In genomic region chr17:9905501-9906462, GRCm38 (mm10) we compare ENCODE assay signal across 7 mouse cellular contexts.
A peak's percentile ranks its signal among the peaks of the same experiment; 100 is the strongest.
DNase-seq lines count a peak whose midpoint lies in the region; ATAC-seq and TF ChIP-seq lines count a peak whose summit lies in the region.

No protein-coding gene starts in this region.

- no peaks in the 10 kb centered on the region for H3K27me3 ChIP-seq in E14TG2a.4 (ENCODE audit: insufficient read depth, low read length)
- no peaks in the 10 kb centered on the region for H3K27me3 ChIP-seq in forebrain, embryonic 14.5 days (replicated peaks; ENCODE audit: control insufficient read depth, insufficient read depth, low read length)
- no peaks in the 10 kb centered on the region for H3K27me3 ChIP-seq in intestine, embryonic 14.5 days (replicated peaks; ENCODE audit: control insufficient read depth, insufficient read depth, low read length)
- H3K27me3 ChIP-seq in limb, embryonic 11.5 days (ENCODE audit: control insufficient read depth, insufficient read depth, low read length), result no peaks in the 10 kb centered on the region

- under 1% methylated on average over 12 of the region's 12 CpGs for WGBS in forebrain, embryonic 14.5 days
- 10% methylated on average over 12 of the region's 12 CpGs for WGBS in intestine, embryonic 14.5 days
- 10% methylated on average over 12 of the region's 12 CpGs for WGBS in limb, embryonic 11.5 days

- H3K4me3 ChIP-seq in E14TG2a.4 (replicated peaks; ENCODE audit: low read length), result peak overlapping the region; percentile 45
- 0 out of 2 replicates have a peak overlapping the region, but pooled peaks have one; percentile 3 for H3K4me3 ChIP-seq in forebrain, embryonic 14.5 days (ENCODE audit: low read depth, low read length)
- peak overlapping the region; percentile 4; the same call in 1 of the 2 replicates for H3K4me3 ChIP-seq in intestine, embryonic 14.5 days (ENCODE audit: low read depth, low read length)
- peak overlapping the region; percentile 7; the same call in 1 of the 2 replicates for H3K4me3 ChIP-seq in limb, embryonic 11.5 days (ENCODE audit: low read depth, low read length)

- peak overlapping the region; percentile 33 for H3K4me2 ChIP-seq in forebrain, embryonic 14.5 days (ENCODE audit: low read length)
- H3K4me2 ChIP-seq in intestine, embryonic 14.5 days (ENCODE audit: low read length), result peak overlapping the region; percentile 48
- H3K4me2 ChIP-seq in limb, embryonic 11.5 days (ENCODE audit: low read depth, severe bottlenecking), result peak overlapping the region; percentile 49

- TF ChIP-seq CTCF in E14TG2a.4 (conservative IDR thresholded peaks at IDR 0.05; ENCODE audit: low read length), result no peak

- H3K27ac ChIP-seq in forebrain, embryonic 14.5 days (ENCODE audit: low read depth, low read length), result peak overlapping the region; percentile 76
- H3K27ac ChIP-seq in intestine, embryonic 14.5 days (ENCODE audit: low read depth), result no peak overlapping the region
- H3K27ac ChIP-seq in limb, embryonic 11.5 days (replicated peaks; ENCODE audit: low read depth, low read length), result no peak overlapping the region

- peak; percentile 83 for DNase-seq in ZHBTc4 (ENCODE audit: low read depth, low spot score)
- peak; percentile 95 for DNase-seq in forebrain, embryonic 14.5 days (ENCODE audit: low spot score)
- peak; percentile 70 for DNase-seq in intestine, embryonic 14.5 days (ENCODE audit: low spot score)
- DNase-seq in limb, embryonic 11.5 days (ENCODE audit: low spot score), result peak; percentile 74
- peak; percentile 88 for DNase-seq in retina, postnatal 1 day

- peak; percentile 89 for ATAC-seq in forebrain, embryonic 14.5 days
- ATAC-seq in intestine, embryonic 14.5 days (replicated peaks; ENCODE audit: low FRiP score, low TSS enrichment, low read depth), result peak; percentile 66; the same call in 1 of the 2 replicates
- peak; percentile 65; the same call in 1 of the 2 replicates for ATAC-seq in limb, embryonic 11.5 days (ENCODE audit: insufficient number of reproducible peaks, low FRiP score, low TSS enrichment, low read depth)
- no peak for ATAC-seq in CD4-positive, CD25-positive, alpha-beta regulatory T cell, adult 4 months

- H3K9me3 ChIP-seq in E14TG2a.4 (ENCODE audit: low read length), result no peaks in the 10 kb centered on the region
- H3K9me3 ChIP-seq in forebrain, embryonic 14.5 days (replicated peaks; ENCODE audit: control insufficient read depth, low read length), result no peaks in the 10 kb centered on the region
- H3K9me3 ChIP-seq in intestine, embryonic 14.5 days (ENCODE audit: control insufficient read depth, low read length), result no peaks in the 10 kb centered on the region
- no peaks in the 10 kb centered on the region for H3K9me3 ChIP-seq in limb, embryonic 11.5 days (ENCODE audit: control insufficient read depth, low read length)

- no peaks in the 10 kb centered on the region for H3K36me3 ChIP-seq in E14TG2a.4 (ENCODE audit: insufficient read depth, low read length)
- H3K36me3 ChIP-seq in forebrain, embryonic 14.5 days (ENCODE audit: control insufficient read depth, insufficient read depth, low read length), result no peaks in the 10 kb centered on the region
- H3K36me3 ChIP-seq in intestine, embryonic 14.5 days (ENCODE audit: control insufficient read depth, insufficient read depth, low read length), result no peaks in the 10 kb centered on the region
- no peaks in the 10 kb centered on the region for H3K36me3 ChIP-seq in limb, embryonic 11.5 days (ENCODE audit: control insufficient read depth, insufficient read depth, low read length)

- peaks cover 46% of the 10 kb centered on the region for H3K4me1 ChIP-seq in E14TG2a.4 (replicated peaks; ENCODE audit: low read depth, low read length)
- peaks cover 37% of the 10 kb centered on the region for H3K4me1 ChIP-seq in forebrain, embryonic 14.5 days (ENCODE audit: control insufficient read depth, insufficient read depth, low read length)
- peaks cover 16% of the 10 kb centered on the region for H3K4me1 ChIP-seq in intestine, embryonic 14.5 days (replicated peaks; ENCODE audit: control insufficient read depth, insufficient read depth, low read length)
- peaks cover 12% of the 10 kb centered on the region for H3K4me1 ChIP-seq in limb, embryonic 11.5 days (ENCODE audit: control insufficient read depth, insufficient read depth, low read length)

- 0 out of 2 replicates have a peak overlapping the region, but pooled peaks have one; percentile 23 for H3K9ac ChIP-seq in forebrain, embryonic 14.5 days (ENCODE audit: low read length)
- no peak overlapping the region for H3K9ac ChIP-seq in intestine, embryonic 14.5 days (ENCODE audit: low read length)
- peak overlapping the region; percentile 32; the same call in 1 of the 2 replicates for H3K9ac ChIP-seq in limb, embryonic 11.5 days (ENCODE audit: low read length)
